Mouse (Mus musculus): ENCODE results near the gene Znrd1as. TPM values are rescaled to one million over a fixed set of nuclear protein-coding genes. Genes with fewer than 3 reads are reported as not detected.
A peak's percentile ranks its signal among the peaks of the same experiment; 100 is the strongest.

The Znrd1as gene
- polyA plus RNA-seq, 1 experiment from 2014 or later, result 9.8 TPM

- no peak overlapping the region for H3K27ac ChIP-seq (ENCODE audit: low read depth, low read length)
- H3K9me3 ChIP-seq (ENCODE audit: control insufficient read depth, low read length), result no peaks in the 10 kb centered on the region
- ATAC-seq (ENCODE audit: low FRiP score) (peak; percentile 10; the same call in 1 of the 2 replicates), DNase-seq (ENCODE audit: low spot score) (no peak)
- H3K4me1 ChIP-seq (replicated peaks; ENCODE audit: control insufficient read depth, insufficient read depth, low read length), result no peaks in the 10 kb centered on the region
- peak overlapping the region; percentile 61 for H3K4me2 ChIP-seq (replicated peaks; ENCODE audit: low read depth, low read length)
- WGBS, result 10% methylated on average over 12 of the region's 12 CpGs
- H3K4me3 ChIP-seq (ENCODE audit: low read depth, low read length), result peak overlapping the region; percentile 53
- no peaks in the 10 kb centered on the region for H3K36me3 ChIP-seq (ENCODE audit: control insufficient read depth, insufficient read depth, low read length)
- peak overlapping the region; percentile 63 for H3K9ac ChIP-seq (ENCODE audit: low read depth, low read length)
- no peaks in the 10 kb centered on the region for H3K27me3 ChIP-seq (ENCODE audit: control insufficient read depth, insufficient read depth, low read length)
Observed at GRCm38 (mm10) chr17:36958884-36959283, 492 bp downstream of the Znrd1as start.

- no peak overlapping the region for H3K9ac ChIP-seq (ENCODE audit: low read depth, low read length)
- H3K9me3 ChIP-seq (ENCODE audit: control insufficient read depth, low read length), result no peaks in the 10 kb centered on the region
- WGBS, result 84% methylated on average over 1 of the region's 1 CpGs
- DNase-seq (ENCODE audit: low spot score) (no peak), ATAC-seq (ENCODE audit: low FRiP score) (no peak)
- H3K4me3 ChIP-seq (ENCODE audit: low read depth, low read length), result no peak overlapping the region
- no peak overlapping the region for H3K27ac ChIP-seq (ENCODE audit: low read depth, low read length)
- no peaks in the 10 kb centered on the region for H3K27me3 ChIP-seq (ENCODE audit: control insufficient read depth, insufficient read depth, low read length)
- no peaks in the 10 kb centered on the region for H3K4me1 ChIP-seq (replicated peaks; ENCODE audit: control insufficient read depth, insufficient read depth, low read length)
- H3K4me2 ChIP-seq (replicated peaks; ENCODE audit: low read depth, low read length), result no peak overlapping the region
- no peaks in the 10 kb centered on the region for H3K36me3 ChIP-seq (ENCODE audit: control insufficient read depth, insufficient read depth, low read length)
Observed at GRCm38 (mm10) chr17:36961125-36961524, 2.7 kb downstream of the Znrd1as start.

GRCm38 (mm10) chr17:36966875-36967274, 8.5 kb downstream of the Znrd1as start:
- Histone ChIP-seq H3K27ac (ENCODE audit: low read depth, low read length) (no peak overlapping the region), H3K9me3 (ENCODE audit: control insufficient read depth, low read length) (no peaks in the 10 kb centered on the region), H3K4me2 (replicated peaks; ENCODE audit: low read depth, low read length) (no peak overlapping the region), H3K4me3 (ENCODE audit: low read depth, low read length) (no peak overlapping the region), H3K4me1 (replicated peaks; ENCODE audit: control insufficient read depth, insufficient read depth, low read length) (no peaks in the 10 kb centered on the region), H3K27me3 (ENCODE audit: control insufficient read depth, insufficient read depth, low read length) (no peaks in the 10 kb centered on the region), H3K9ac (ENCODE audit: low read depth, low read length) (no peak overlapping the region), H3K36me3 (ENCODE audit: control insufficient read depth, insufficient read depth, low read length) (no peaks in the 10 kb centered on the region)
- DNase-seq (ENCODE audit: low spot score), result no peak
- ATAC-seq (ENCODE audit: low FRiP score), result no peak
- 75% methylated on average over 1 of the region's 1 CpGs for WGBS

- DNase-seq (ENCODE audit: low spot score) (no peak), ATAC-seq (ENCODE audit: low FRiP score) (no peak)
- Histone ChIP-seq H3K9me3 (ENCODE audit: control insufficient read depth, low read length) (no peaks in the 10 kb centered on the region), H3K27me3 (ENCODE audit: control insufficient read depth, insufficient read depth, low read length) (no peaks in the 10 kb centered on the region), H3K4me3 (ENCODE audit: low read depth, low read length) (no peak overlapping the region), H3K9ac (ENCODE audit: low read depth, low read length) (no peak overlapping the region), H3K27ac (ENCODE audit: low read depth, low read length) (no peak overlapping the region), H3K36me3 (ENCODE audit: control insufficient read depth, insufficient read depth, low read length) (no peaks in the 10 kb centered on the region), H3K4me1 (replicated peaks; ENCODE audit: control insufficient read depth, insufficient read depth, low read length) (no peaks in the 10 kb centered on the region), H3K4me2 (replicated peaks; ENCODE audit: low read depth, low read length) (no peak overlapping the region)
- 87% methylated on average over 14 of the region's 14 CpGs for WGBS
Observed at GRCm38 (mm10) chr17:36970316-36970890, 12.0 kb downstream of the Znrd1as start.

- WGBS, result 86% methylated on average over 6 of the region's 6 CpGs
- ATAC-seq (ENCODE audit: low FRiP score), result no peak
- no peak overlapping the region for H3K4me2 ChIP-seq (replicated peaks; ENCODE audit: low read depth, low read length)
Observed at GRCm38 (mm10) chr17:36971172-36971850, 12.9 kb downstream of the Znrd1as start.

GRCm38 (mm10) chr17:36972791-36973190, 14.4 kb downstream of the Znrd1as start:
- Histone ChIP-seq H3K36me3 (ENCODE audit: control insufficient read depth, insufficient read depth, low read length) (no peaks in the 10 kb centered on the region), H3K4me2 (replicated peaks; ENCODE audit: low read depth, low read length) (no peak overlapping the region), H3K4me1 (replicated peaks; ENCODE audit: control insufficient read depth, insufficient read depth, low read length) (no peaks in the 10 kb centered on the region), H3K27ac (ENCODE audit: low read depth, low read length) (no peak overlapping the region), H3K9me3 (ENCODE audit: control insufficient read depth, low read length) (no peaks in the 10 kb centered on the region), H3K27me3 (ENCODE audit: control insufficient read depth, insufficient read depth, low read length) (no peaks in the 10 kb centered on the region), H3K4me3 (ENCODE audit: low read depth, low read length) (no peak overlapping the region), H3K9ac (ENCODE audit: low read depth, low read length) (no peak overlapping the region)
- ATAC-seq (ENCODE audit: low FRiP score), result no peak
- 91% methylated on average over 3 of the region's 3 CpGs for WGBS
- DNase-seq (ENCODE audit: low spot score), result no peak

More at GRCm38 (mm10) chr17:36971172-36971850, 12.9 kb downstream of the Znrd1as start:
- DNase-seq (ENCODE audit: low spot score), result no peak
- H3K4me3 ChIP-seq (ENCODE audit: low read depth, low read length), result no peak overlapping the region
- H3K27me3 ChIP-seq (ENCODE audit: control insufficient read depth, insufficient read depth, low read length), result no peaks in the 10 kb centered on the region
- H3K9ac ChIP-seq (ENCODE audit: low read depth, low read length), result no peak overlapping the region
- H3K27ac ChIP-seq (ENCODE audit: low read depth, low read length), result no peak overlapping the region
- H3K4me1 ChIP-seq (replicated peaks; ENCODE audit: control insufficient read depth, insufficient read depth, low read length), result no peaks in the 10 kb centered on the region
- no peaks in the 10 kb centered on the region for H3K9me3 ChIP-seq (ENCODE audit: control insufficient read depth, low read length)
- no peaks in the 10 kb centered on the region for H3K36me3 ChIP-seq (ENCODE audit: control insufficient read depth, insufficient read depth, low read length)

GRCm38 (mm10) chr17:36973271-36973787, 14.9 kb downstream of the Znrd1as start:
- H3K4me2 ChIP-seq (replicated peaks; ENCODE audit: low read depth, low read length), result no peak overlapping the region
- no peak overlapping the region for H3K4me3 ChIP-seq (ENCODE audit: low read depth, low read length)
- 76% methylated on average over 8 of the region's 8 CpGs for WGBS
- H3K9me3 ChIP-seq (ENCODE audit: control insufficient read depth, low read length), result no peaks in the 10 kb centered on the region
- no peak overlapping the region for H3K27ac ChIP-seq (ENCODE audit: low read depth, low read length)
- ATAC-seq (ENCODE audit: low FRiP score), result no peak
- H3K36me3 ChIP-seq (ENCODE audit: control insufficient read depth, insufficient read depth, low read length), result no peaks in the 10 kb centered on the region
- DNase-seq (ENCODE audit: low spot score), result no peak
- no peaks in the 10 kb centered on the region for H3K27me3 ChIP-seq (ENCODE audit: control insufficient read depth, insufficient read depth, low read length)
- H3K4me1 ChIP-seq (replicated peaks; ENCODE audit: control insufficient read depth, insufficient read depth, low read length), result no peaks in the 10 kb centered on the region
- no peak overlapping the region for H3K9ac ChIP-seq (ENCODE audit: low read depth, low read length)

GRCm38 (mm10) chr17:36981221-36981813, 22.9 kb downstream of the Znrd1as start, which contains the start of gene 2410137M14Rik:
TSS of gene 2410137M14Rik (minus strand) at chr17:36981237.
- 0 out of 2 replicates have a peak within 1 kb of the TSS, but pooled peaks have one; percentile 1 for H3K4me2 ChIP-seq (replicated peaks; ENCODE audit: low read depth, low read length)
- WGBS, result 13% methylated on average over 18 of the region's 18 CpGs
- no peaks in the 10 kb centered on the region for H3K36me3 ChIP-seq (ENCODE audit: control insufficient read depth, insufficient read depth, low read length)
- DNase-seq (ENCODE audit: low spot score), result no peak
- no peak within 1 kb of the TSS for H3K4me3 ChIP-seq (ENCODE audit: low read depth, low read length)
- H3K9me3 ChIP-seq (ENCODE audit: control insufficient read depth, low read length), result no peaks in the 10 kb centered on the region
- ATAC-seq (ENCODE audit: low FRiP score), result no peak
- no peak within 1 kb of the TSS for H3K9ac ChIP-seq (ENCODE audit: low read depth, low read length)
- H3K4me1 ChIP-seq (replicated peaks; ENCODE audit: control insufficient read depth, insufficient read depth, low read length), result no peaks in the 10 kb centered on the region
- no peaks in the 10 kb centered on the region for H3K27me3 ChIP-seq (ENCODE audit: control insufficient read depth, insufficient read depth, low read length)
- H3K27ac ChIP-seq (ENCODE audit: low read depth, low read length), result no peak within 1 kb of the TSS
